Mouse (Mus musculus): Measurements from ENCODE around the gene Ntf5.

DNA sequence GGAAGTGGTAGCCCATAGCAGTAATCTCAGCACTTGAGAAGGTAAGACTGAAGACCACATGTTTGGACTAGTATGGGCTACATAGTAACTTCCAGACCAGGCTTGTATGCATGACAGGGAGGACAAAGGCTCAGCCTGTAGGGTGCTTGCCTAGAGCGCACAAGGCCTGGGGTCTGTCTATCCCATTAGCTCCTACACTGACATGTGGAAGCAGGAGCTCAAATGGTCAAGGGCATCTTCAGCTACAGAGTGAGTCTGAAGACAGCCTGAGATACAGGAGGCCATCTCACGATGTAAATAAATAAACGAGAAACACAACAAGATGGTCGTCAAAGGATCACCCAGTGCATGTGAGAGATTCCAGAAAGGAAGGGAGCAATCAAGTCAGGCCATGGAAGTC is 48.8 kb downstream of the Ntf5 start:
- TF ChIP-seq POLR2A (IDR thresholded peaks at IDR 0.05; ENCODE audit: low read depth, low read length) (no peak), CTCF (IDR thresholded peaks at IDR 0.05; ENCODE audit: borderline replicate concordance, insufficient read depth, low read length) (no peak)

All from embryonic fibroblast, embryonic 13.5 days (primary cell).